Mouse (Mus musculus): ENCODE results near the gene Ssc5d.
"Not testable (repeated sequence)": the region's sequence is repeated elsewhere in the genome, so short reads cannot be mapped to it uniquely, and the experiment has no call there.

The Ssc5d gene

DNA sequence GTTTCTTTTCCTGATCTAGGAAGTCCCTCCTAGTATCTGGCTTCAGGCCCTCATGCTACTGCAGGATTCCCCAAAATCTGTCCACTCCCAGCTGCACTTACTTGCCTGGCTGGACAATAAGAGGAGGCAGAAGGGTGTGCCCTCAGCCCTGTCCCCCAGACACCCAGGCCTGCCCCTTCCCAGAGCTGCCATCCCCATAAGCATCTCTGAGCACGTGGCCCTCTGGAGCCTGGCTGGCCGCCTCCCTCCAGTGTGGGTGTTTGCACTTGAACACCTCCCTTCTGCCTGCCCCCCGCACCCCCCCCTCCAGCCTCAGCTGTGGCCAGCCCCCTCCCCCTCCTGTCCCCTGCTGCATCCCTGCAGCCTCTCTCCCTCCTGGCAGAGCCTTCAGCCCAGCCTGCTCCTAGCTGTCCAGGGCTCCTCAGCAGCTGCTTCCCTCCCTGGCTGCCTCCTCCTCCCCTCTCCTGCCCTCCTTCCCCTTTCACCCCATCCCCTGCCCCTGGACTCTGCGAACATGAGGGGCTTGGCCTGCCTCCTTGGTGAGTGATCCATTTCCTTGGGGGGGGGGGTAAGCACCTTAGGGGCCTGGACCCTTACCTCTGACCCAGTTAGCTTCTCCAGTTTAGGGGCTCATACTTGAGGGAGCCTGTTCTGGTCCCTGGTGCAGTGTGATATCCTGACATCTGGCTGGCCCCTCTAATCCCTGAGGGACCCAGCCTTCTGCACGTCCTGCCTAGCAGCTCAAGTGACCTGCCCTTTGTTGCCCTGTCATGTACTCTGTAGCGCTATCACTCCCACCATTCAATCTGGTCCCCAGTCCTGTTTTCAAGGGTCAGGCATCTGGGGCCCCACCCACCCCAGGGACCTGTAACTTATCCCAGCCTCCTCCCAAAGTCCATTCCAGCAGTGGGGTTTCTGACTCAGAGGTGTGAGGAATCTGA, at the start of gene Ssc5d:
Ssc5d (plus strand) TSS at position 345 of the 941 bp plus-strand sequence.
- DNase-seq (ENCODE audit: low spot score in 2 of 2), result peak; percentile 66 to 67

DNA sequence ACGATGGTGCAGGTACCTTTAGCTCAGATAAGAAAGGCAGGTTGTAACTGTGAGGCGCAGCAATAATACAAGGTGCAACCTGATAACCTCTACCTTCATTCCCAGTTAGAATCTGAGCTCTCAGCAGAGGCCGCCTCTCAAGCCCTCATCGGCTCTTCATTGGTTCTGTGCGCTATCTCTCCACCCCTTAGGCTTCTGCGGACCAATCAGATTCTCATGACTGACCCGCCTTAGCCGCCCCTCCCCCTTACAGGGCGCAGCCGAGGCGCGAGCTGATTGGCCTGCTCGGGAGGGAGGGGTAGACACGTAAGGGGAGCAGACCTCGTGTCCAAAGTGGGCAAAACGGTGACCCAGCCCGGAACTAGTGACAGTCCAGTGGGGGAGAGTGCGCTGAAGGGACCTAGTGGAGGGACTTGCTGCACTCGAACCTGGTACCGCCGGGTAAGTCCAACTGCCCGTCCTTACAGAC, 48.8 kb upstream of the Ssc5d start, which contains the start of gene Isoc2a:
Isoc2a (plus strand) TSS at position 401 of the 469 bp plus-strand sequence.
- peak; percentile 92 to 93 for DNase-seq (ENCODE audit: low spot score in 2 of 2)

GRCm38 (mm10) chr7:4877226-4877625, 48.4 kb upstream of the Ssc5d start:
- DNase-seq (ENCODE audit: low spot score in 2 of 2), result no peak

DNA sequence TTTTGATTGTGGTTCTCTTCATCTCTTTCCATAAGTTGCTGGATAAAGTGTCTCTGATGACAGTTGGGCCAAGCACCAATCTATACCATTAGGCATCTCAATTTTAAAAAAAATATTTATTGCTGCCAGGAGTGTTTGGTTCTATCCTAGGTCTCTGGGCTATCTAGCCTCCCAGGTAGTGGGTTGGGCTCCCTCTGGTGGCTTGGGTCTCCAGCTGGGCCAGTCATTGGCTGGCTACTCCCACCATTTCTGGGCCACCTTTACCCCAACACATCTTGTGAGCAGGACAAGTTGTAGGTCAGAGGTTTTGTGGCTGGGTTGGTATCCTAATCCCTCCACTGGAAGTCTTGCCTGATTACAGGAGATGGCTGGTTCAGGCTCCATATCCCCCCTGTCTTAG, 47.4 kb upstream of the Ssc5d start:
- no peak for DNase-seq (ENCODE audit: low spot score in 2 of 2)

- DNase-seq (ENCODE audit: low spot score in 2 of 2), result not testable (repeated sequence)
Measured at GRCm38 (mm10) chr7:4879036-4879435, 46.5 kb upstream of the Ssc5d start.

DNA sequence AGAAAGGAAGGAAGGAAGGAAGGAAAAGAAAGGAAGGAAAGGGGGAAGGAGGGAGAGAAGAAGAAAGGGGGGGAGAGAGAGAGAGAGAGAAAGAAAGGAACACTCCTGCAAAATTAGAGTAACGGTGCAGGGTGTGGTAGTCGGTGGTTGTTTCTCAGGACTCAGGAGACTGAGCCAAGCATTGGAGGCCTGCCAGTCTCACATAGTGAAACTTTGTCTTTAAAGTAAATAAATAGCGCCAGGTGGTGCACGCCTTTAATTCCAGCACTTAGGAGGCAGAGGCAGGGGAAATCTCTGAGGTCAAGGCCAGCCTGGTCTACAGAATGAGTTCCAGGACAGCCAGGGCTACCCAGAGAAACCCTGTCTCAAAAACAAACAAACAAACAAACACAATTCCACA, 38.9 kb upstream of the Ssc5d start:
- no peak for DNase-seq (ENCODE audit: low spot score in 2 of 2)

DNA sequence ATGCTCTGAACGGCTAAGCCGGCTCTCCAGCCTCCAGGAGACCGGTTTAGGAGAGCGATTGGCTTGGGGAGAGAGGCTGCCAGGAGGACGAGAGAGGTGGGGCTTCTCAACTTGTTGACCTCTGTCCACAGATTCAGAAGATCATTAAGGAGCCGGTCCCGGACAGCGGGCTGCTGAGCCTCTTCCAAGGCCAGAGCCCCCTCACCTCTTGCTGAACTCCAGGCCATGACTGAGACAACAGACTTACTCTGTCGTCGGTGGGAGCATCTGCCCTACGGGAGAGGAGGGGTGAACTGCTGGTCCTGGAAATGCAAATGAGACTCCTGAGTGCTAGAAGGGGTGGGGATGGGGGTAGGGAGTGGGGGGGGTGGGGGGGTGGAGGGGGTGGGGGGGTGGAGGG, 30.4 kb upstream of the Ssc5d start:
- no peak for DNase-seq (ENCODE audit: low spot score in 2 of 2)

DNA sequence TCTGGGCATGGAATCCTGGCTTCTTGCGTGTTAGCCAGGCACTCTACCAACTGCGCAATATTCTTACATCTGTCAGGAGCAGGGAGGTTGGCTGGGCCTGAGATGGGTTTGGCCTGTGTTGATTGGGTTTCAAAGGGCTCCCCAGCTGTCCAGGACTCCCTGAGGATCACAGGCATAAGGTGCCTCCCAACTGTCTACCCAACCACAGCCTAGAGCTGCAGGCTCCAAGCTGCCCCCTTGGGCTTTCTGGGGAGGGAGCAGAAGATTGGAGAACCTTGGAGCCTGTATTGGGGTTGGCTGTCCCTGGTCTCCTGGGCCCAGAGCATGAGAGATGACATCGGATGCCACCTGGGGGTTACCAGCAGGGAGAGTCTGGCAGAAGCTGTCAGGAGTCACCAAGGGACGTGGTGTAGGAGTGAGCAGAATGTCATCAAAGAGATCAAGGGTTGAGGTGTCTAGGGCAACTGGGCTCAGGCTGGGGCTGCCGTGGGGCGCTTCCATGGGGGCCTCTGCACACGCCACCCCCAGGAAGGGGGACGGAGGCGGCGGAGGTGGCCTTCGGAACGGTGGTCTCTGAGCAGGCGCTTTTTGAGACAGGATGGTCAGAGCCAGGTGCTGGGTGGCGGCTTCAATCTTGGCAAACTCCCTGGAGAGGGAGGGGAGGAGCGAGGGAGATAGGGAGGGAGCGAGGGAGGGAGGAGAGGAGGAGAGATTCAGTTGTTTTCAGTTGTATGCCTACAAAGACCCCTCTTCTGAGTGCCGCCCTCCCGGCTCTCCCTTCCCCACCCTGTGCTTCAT, 26.5 kb upstream of the Ssc5d start:
- DNase-seq (ENCODE audit: low spot score in 2 of 2), result no peak

GRCm38 (mm10) chr7:4899649-4900522, 25.7 kb upstream of the Ssc5d start:
- DNase-seq (ENCODE audit: low spot score in 2 of 2), result peak in 1 of 2 experiments; percentile 45

DNA sequence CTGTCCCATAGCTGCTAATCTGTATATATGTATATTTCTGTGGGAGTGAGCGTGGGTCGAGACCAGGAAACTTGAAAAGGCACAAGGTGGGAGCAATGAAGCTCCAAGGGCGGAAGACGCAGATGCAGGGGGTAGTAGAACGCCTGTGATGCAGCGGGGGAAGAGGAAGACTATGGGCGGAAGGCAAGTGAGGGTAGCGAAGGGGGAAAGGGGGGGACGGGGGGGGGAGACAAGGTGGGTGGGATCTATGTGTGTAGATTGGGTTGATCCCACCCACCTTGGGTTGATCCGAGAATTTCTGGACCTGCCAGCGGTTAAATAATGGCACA, 25.1 kb upstream of the Ssc5d start:
- no peak for DNase-seq (ENCODE audit: low spot score in 2 of 2)

DNA sequence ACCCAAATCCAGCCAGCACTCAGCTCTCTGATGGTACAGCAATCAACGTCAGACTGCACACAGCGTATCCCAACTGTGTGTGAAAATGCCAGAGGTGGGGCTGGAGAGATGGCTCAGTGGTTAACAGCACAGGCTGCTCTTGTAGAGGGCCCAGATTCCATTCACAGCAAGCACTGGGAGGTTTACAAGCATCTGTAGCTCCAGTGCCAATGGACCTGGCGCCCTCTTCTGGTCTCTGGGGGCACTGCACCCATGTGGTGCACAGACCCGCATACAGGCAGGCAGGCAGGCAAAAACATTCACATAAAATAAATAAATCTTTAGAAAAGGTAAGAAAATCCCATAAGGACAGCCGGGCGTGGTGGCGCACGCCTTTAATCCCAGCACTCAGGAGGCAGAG, 24.4 kb upstream of the Ssc5d start:
- DNase-seq (ENCODE audit: low spot score in 2 of 2), result no peak

DNA sequence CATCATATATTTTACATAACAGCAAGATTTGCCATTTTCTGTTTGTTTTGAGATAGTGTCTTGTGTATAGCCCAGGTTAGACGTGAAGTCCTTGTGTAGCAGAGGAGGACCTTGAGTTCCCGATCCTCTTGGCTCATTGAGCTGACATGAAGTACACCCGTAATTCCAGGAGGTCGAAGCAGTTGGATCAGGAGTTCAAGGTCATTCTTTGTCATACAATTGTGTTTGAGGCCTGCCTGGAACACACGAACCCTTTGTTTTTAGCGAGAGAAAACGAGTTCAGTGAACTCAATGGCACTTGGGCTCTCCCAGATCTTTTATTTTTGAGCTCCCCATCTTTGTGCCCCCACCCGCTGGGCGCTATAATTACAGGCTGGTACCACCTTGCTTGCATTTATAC, 23.2 kb upstream of the Ssc5d start:
- DNase-seq (ENCODE audit: low spot score in 2 of 2), result no peak

- DNase-seq (ENCODE audit: low spot score in 2 of 2), result no peak
Measured at GRCm38 (mm10) chr7:4906466-4906950, 19.1 kb upstream of the Ssc5d start, which contains the start of gene Gm36210. Gene Gm36210, minus strand, starts transcription at chr7:4906516.

GRCm38 (mm10) chr7:4911561-4911960, 14.0 kb upstream of the Ssc5d start:
- peak in 1 of 2 experiments; percentile 35 for DNase-seq (ENCODE audit: low spot score in 2 of 2)

DNA sequence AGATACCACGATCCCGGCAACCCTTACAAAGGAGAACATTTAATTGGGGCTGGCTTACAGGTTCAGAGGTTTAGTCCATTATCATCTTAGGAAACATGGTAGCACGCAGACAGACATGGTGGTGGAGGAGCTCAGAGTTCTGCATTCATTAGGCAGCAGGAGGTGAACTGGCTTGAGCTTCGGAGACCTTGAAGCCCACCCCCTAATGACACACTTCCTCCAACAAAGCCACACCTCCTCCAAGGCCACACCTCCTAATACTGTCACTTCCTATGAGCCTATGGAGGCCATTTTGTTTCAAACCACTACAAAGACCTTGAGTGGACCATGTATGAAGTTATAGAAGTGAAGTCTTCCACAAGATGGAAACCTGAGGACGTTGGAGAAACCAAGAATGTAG, 13.3 kb upstream of the Ssc5d start:
- no peak for DNase-seq (ENCODE audit: low spot score in 2 of 2)

DNA sequence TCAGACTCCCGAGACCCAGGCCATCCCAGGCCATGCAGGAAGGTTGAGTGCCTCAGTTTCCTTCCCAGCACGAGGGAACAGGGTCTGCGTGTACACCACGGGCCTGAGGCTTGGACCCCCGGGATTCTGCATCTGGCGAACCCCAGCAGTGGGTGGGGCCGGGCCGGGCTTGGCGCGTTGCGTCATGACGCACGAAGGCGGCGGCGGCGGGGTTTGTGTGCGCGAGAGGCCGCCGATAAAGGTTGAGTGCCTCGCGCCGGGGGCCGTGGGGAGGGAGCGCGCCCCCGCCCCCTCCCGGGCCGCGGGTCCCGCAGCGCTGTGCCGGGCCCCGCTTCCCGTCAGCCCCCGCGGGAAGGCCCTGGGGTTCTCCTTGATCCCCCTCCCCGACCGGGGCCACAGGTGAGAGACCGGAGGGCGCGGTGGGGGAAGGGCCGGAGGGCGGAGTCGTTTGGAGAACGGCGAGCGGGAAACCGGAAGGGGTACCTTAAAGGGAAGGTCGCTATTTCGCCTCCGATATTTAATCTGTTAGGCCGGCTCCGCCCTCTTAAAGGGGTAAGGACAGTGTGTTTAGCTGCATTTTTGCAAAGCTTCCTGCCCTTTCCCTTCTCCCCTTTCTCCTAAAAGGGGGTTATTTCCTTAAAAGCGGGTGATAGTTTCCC, 10.4 kb upstream of the Ssc5d start, which contains the start of gene Zfp628:
Zfp628 (plus strand) TSS at position 211 of the 659 bp plus-strand sequence.
- DNase-seq (ENCODE audit: low spot score in 2 of 2), result peak; percentile 92 to 94

- peak in 1 of 2 experiments; percentile 35 for DNase-seq (ENCODE audit: low spot score in 2 of 2)
Measured at GRCm38 (mm10) chr7:4915669-4916416, 9.7 kb upstream of the Ssc5d start.

DNA sequence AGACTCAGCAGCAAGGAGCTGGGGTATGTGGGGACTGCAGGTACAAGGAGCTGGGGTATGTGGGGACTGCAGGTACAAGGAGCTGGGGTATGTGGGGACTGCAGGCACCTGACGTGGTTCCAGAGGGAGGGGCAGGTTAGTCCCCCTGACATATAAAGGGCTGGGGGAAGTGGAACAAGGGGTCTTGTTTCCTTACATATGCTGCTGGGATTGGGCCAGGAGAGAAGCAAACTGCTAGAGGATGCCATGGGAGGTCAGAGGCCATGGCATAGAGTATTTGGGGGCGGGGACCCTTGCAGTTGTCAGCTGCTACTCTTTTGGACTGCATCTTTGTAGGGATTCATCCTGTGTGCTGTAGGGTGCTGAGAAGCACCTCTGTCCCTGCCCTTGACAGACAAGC, 8.1 kb upstream of the Ssc5d start:
- DNase-seq (ENCODE audit: low spot score in 2 of 2), result no peak

DNA sequence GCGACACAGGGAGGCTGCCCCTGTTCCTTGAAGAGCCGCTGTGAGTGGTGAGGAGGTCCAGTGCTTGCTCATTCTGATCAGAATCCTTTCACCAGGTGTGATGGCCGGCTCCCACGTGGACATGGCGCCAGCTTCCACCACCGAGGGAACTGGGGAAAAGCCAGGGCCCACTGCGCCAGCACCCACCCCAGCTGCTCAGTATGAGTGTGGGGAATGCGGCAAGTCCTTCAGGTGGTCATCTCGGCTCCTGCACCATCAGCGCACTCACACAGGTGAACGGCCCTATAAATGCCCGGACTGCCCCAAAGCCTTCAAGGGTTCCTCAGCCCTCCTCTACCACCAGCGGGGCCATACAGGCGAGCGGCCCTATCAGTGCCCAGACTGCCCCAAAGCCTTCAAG, 6.9 kb upstream of the Ssc5d start:
- no peak for DNase-seq (ENCODE audit: low spot score in 2 of 2)

DNA sequence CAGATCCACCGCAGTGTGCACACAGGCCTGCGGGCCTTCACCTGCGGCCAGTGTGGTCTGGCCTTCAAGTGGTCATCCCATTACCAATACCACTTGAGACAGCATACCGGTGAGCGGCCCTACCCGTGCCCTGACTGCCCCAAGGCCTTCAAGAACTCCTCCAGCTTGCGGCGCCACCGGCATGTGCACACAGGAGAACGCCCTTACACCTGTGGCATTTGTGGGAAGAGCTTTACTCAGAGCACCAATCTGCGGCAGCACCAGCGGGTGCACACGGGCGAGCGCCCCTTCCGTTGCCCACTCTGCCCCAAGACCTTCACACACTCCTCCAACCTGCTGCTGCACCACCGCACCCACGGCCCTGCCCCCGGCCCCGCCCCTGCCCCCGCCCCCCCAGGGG, 6.5 kb upstream of the Ssc5d start:
- no peak for DNase-seq (ENCODE audit: low spot score in 2 of 2)

Data from heart, adult 9 months (tissue).